Mouse (Mus musculus): ENCODE data around the gene Gfer. TPM values are rescaled to one million over a fixed set of nuclear protein-coding genes. Genes with fewer than 3 reads are reported as not detected.

Gfer gene
- total and polyA plus RNA-seq, 2 experiments from 2014 or later: 34.7 to 35.4 TPM

- Histone ChIP-seq H3K27ac (ENCODE audit: low read depth, low read length) (no peak within 1 kb of the TSS), H3K9ac (no peak within 1 kb of the TSS), H3K4me1 (ENCODE audit: insufficient read depth) (peaks cover 6% of the 10 kb centered on the region; the same call in 1 of the 2 replicates), H3K4me3 (ENCODE audit: low read depth, low read length) (peak within 1 kb of the TSS; percentile 26), H3K27me3 (ENCODE audit: insufficient read depth, low read length) (peaks cover 29% of the 10 kb centered on the region), H3K36me3 (ENCODE audit: insufficient read depth) (no peaks in the 10 kb centered on the region), H3K4me2 (ENCODE audit: low read depth) (peak within 1 kb of the TSS; percentile 46), H3K9me3 (ENCODE audit: low read length) (no peaks in the 10 kb centered on the region)
- no peak for TF ChIP-seq CTCF (IDR thresholded peaks at IDR 0.05; ENCODE audit: low read depth)
- DNase-seq: no peak
- peak; percentile 51 for ATAC-seq
- WGBS: 5% methylated on average over 47 of the region's 47 CpGs
These were observed 37.8 kb downstream of the Gfer start, which contains the start of gene Npw for GRCm38 (mm10) chr17:24658017-24658758. TSS of gene Npw (minus strand) at chr17:24658457.

- H3K4me2 ChIP-seq (ENCODE audit: low read depth): no peak overlapping the region
- H3K4me1 ChIP-seq (ENCODE audit: insufficient read depth): peaks cover 6% of the 10 kb centered on the region; the same call in 1 of the 2 replicates
- H3K27ac ChIP-seq (ENCODE audit: low read depth, low read length): no peak overlapping the region
- WGBS: 78% methylated on average over 4 of the region's 4 CpGs
- no peaks in the 10 kb centered on the region for H3K9me3 ChIP-seq (ENCODE audit: low read length)
- peaks cover 29% of the 10 kb centered on the region for H3K27me3 ChIP-seq (ENCODE audit: insufficient read depth, low read length)
- no peaks in the 10 kb centered on the region for H3K36me3 ChIP-seq (ENCODE audit: insufficient read depth)
- no peak for TF ChIP-seq CTCF (IDR thresholded peaks at IDR 0.05; ENCODE audit: low read depth)
- DNase-seq (no peak), ATAC-seq (no peak)
- no peak overlapping the region for H3K9ac ChIP-seq
- H3K4me3 ChIP-seq (ENCODE audit: low read depth, low read length): no peak overlapping the region
These were observed 41.0 kb downstream of the Gfer start for GRCm38 (mm10) chr17:24654969-24655368.

GRCm38 (mm10) chr17:24653967-24654710 lies 41.8 kb downstream of the Gfer start:
- no peaks in the 10 kb centered on the region for H3K9me3 ChIP-seq (ENCODE audit: low read length)
- peak overlapping the region; percentile 42 for H3K4me2 ChIP-seq (ENCODE audit: low read depth)
- peak overlapping the region; percentile 20; the same call in 1 of the 2 replicates for H3K4me3 ChIP-seq (ENCODE audit: low read depth, low read length)
- WGBS: 5% methylated on average over 19 of the region's 19 CpGs
- peak; percentile 90 for TF ChIP-seq CTCF (IDR thresholded peaks at IDR 0.05; ENCODE audit: low read depth)
- H3K27ac ChIP-seq (ENCODE audit: low read depth, low read length): no peak overlapping the region
- ATAC-seq: peak; percentile 54; the same call in 1 of the 2 replicates
- H3K4me1 ChIP-seq (ENCODE audit: insufficient read depth): peaks cover 10% of the 10 kb centered on the region; the same call in 1 of the 2 replicates
- no peak overlapping the region for H3K9ac ChIP-seq
- DNase-seq: peak; percentile 81
- peaks cover 24% of the 10 kb centered on the region for H3K27me3 ChIP-seq (ENCODE audit: insufficient read depth, low read length)
- no peaks in the 10 kb centered on the region for H3K36me3 ChIP-seq (ENCODE audit: insufficient read depth)

- Histone ChIP-seq H3K4me1 (ENCODE audit: insufficient read depth) (peaks cover 4% of the 10 kb centered on the region; the same call in 1 of the 2 replicates), H3K27ac (ENCODE audit: low read depth, low read length) (no peak overlapping the region), H3K9me3 (ENCODE audit: low read length) (no peaks in the 10 kb centered on the region), H3K4me2 (ENCODE audit: low read depth) (no peak overlapping the region), H3K36me3 (ENCODE audit: insufficient read depth) (no peaks in the 10 kb centered on the region), H3K27me3 (ENCODE audit: insufficient read depth, low read length) (peaks cover 2% of the 10 kb centered on the region; the same call in 1 of the 2 replicates), H3K4me3 (ENCODE audit: low read depth, low read length) (no peak overlapping the region), H3K9ac (no peak overlapping the region)
- no peak for DNase-seq
- TF ChIP-seq CTCF (IDR thresholded peaks at IDR 0.05; ENCODE audit: low read depth): no peak
- WGBS: 67% methylated on average over 3 of the region's 3 CpGs
- no peak for ATAC-seq
These were observed 44.1 kb downstream of the Gfer start for GRCm38 (mm10) chr17:24651835-24652234.

- DNase-seq (no peak), ATAC-seq (no peak)
- 78% methylated on average over 4 of the region's 4 CpGs for WGBS
- peaks cover 4% of the 10 kb centered on the region; the same call in 1 of the 2 replicates for H3K4me1 ChIP-seq (ENCODE audit: insufficient read depth)
- H3K4me3 ChIP-seq (ENCODE audit: low read depth, low read length): peak overlapping the region; percentile 70
- H3K36me3 ChIP-seq (ENCODE audit: insufficient read depth): no peaks in the 10 kb centered on the region
- H3K9me3 ChIP-seq (ENCODE audit: low read length): no peaks in the 10 kb centered on the region
- TF ChIP-seq CTCF (IDR thresholded peaks at IDR 0.05; ENCODE audit: low read depth): no peak
- H3K4me2 ChIP-seq (ENCODE audit: low read depth): peak overlapping the region; percentile 99
- no peak overlapping the region for H3K9ac ChIP-seq
- no peaks in the 10 kb centered on the region; the same call in 1 of the 2 replicates for H3K27me3 ChIP-seq (ENCODE audit: insufficient read depth, low read length)
- H3K27ac ChIP-seq (ENCODE audit: low read depth, low read length): no peak overlapping the region
These were observed 45.2 kb downstream of the Gfer start for GRCm38 (mm10) chr17:24650766-24651165.

GRCm38 (mm10) chr17:24650070-24650616 lies 45.8 kb downstream of the Gfer start, which contains the start of gene Slc9a3r2:
TSS of gene Slc9a3r2 (minus strand) at chr17:24650327.
- ATAC-seq: peak; percentile 74
- WGBS: 3% methylated on average over 34 of the region's 41 CpGs
- peak within 1 kb of the TSS; percentile 99 for H3K4me2 ChIP-seq (ENCODE audit: low read depth)
- peak; percentile 44 for DNase-seq
- H3K4me3 ChIP-seq (ENCODE audit: low read depth, low read length): peak within 1 kb of the TSS; percentile 70
- peak within 1 kb of the TSS; percentile 57; the same call in 1 of the 2 replicates for H3K27ac ChIP-seq (ENCODE audit: low read depth, low read length)
- H3K36me3 ChIP-seq (ENCODE audit: insufficient read depth): no peaks in the 10 kb centered on the region
- H3K9ac ChIP-seq: peak within 1 kb of the TSS; percentile 76
- no peaks in the 10 kb centered on the region for H3K9me3 ChIP-seq (ENCODE audit: low read length)
- no peak for TF ChIP-seq CTCF (IDR thresholded peaks at IDR 0.05; ENCODE audit: low read depth)
- H3K4me1 ChIP-seq (ENCODE audit: insufficient read depth): peaks cover 4% of the 10 kb centered on the region; the same call in 1 of the 2 replicates
- no peaks in the 10 kb centered on the region; the same call in 1 of the 2 replicates for H3K27me3 ChIP-seq (ENCODE audit: insufficient read depth, low read length)
